Mouse (Mus musculus): ENCODE results near the gene Txndc5. TPM values are rescaled to one million over a fixed set of nuclear protein-coding genes. Genes with fewer than 3 reads are reported as not detected.

Gene Txndc5
- polyA plus RNA-seq, 1 experiment: 104 TPM

DNA sequence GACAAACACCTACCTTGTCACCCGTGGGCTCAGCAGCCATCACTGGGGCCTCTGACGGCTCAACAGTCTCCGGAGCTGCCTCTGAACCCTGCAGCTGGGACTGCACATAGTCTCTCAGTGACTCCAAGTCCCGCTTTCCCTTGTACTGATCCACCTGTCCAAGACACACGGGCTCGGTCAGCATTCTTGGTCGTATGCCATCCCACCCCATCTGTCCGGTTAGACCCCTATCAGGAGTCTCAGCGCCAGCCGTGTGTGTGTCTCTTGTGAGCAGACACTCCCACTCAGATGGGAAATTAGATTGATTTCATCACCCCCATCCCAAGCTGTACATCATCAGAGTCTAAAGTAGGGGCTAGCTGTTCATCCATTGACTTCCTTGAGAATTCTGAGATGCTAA is 21.7 kb downstream of the Txndc5 start:
- TF ChIP-seq GATA1 (IDR thresholded peaks at IDR 0.05; ENCODE audit: low read length): no peak

DNA sequence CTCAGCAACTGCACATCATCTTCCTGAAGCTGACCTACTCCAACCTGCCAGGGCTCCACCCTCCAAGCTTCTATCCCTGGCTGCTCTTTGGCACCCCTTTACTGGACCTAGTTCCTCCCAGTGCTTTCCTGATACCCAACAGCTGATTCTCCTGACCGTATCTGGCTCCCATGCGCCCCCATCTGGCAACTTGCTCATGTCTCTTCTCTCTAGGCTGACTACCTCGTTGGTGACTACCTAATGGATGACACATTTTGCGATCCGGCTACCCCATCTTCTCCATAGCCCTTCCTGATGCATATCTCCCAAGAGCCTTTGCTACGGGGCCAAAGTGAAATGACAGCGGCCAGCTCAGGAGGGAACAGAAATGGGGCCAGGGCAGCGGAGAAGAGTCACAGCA is 22.3 kb downstream of the Txndc5 start:
- TF ChIP-seq GATA1 (IDR thresholded peaks at IDR 0.05; ENCODE audit: low read length): no peak

DNA sequence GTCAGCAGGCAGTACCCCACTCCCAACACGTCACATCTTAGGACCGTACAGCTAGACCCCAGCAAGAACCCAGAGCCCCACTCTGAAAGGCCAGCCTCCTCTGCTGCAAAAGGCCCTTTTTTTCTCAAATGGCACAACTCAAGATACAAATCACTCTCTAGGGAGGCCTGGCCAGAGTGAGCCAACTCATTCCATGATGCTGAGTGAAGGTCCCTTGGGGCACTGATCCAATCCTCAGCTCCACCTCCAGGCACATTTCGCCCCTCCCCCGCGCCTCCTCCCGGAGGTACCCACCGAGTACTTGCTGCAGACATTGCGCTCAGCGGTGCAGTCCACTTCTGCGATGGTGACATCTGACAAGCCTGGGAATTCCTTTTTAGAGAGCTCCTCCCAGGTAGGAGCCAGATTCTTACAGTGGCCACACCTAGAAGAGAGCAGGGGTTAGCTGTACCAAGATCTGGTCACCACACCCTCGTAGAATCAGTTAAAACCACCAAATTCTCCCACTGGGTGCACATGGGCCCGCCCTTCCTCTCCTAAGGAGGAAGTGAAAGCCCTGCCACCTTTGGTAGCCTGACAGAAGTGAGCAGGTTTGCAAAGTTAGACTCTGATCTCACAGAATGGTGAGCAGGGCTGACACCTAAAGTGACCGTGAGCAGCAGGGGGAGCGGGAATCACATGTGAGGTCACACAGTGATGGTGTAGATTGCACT is 25.3 kb downstream of the Txndc5 start:
- TF ChIP-seq GATA1 (IDR thresholded peaks at IDR 0.05; ENCODE audit: low read length): no peak

DNA sequence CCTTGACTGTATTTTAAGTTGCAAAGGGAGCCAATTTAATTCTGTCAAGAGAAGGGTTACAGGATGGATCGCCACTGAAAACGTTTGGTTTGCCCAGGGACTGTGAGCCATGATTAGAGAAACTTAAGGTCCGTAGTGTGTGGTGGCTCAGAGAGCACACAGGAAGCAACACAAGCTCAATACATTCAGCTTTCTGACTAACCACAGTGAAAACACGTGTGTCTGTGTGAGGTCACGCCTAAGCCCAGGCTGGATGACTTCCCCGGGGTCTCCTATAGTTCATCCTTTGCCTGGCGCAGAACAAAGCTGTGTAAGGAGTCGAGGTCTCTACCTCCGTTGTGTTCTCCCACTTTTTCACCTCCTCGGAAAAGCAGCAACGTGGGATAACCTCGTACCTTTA is 27.3 kb downstream of the Txndc5 start:
- no peak for TF ChIP-seq GATA1 (IDR thresholded peaks at IDR 0.05; ENCODE audit: low read length)

DNA sequence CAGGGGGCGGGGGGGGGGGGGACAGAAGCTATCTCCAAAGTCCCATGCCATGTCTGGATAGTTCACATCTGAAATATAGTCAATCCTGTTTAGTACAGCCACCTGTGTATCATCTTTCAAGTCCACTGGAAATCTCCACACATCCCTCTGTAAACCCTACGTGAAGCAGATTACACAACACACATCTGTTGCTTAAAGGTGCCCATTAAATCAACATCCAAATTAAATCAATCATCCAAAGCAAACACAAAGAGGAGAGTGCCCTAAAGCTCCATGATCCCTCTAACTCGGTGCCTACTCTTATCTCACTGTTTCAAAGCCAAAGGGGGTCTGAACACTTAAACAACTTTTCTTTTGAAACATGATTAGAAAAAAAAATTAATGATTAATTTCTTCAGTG is 31.9 kb downstream of the Txndc5 start:
- TF ChIP-seq GATA1 (IDR thresholded peaks at IDR 0.05; ENCODE audit: low read length): no peak

DNA sequence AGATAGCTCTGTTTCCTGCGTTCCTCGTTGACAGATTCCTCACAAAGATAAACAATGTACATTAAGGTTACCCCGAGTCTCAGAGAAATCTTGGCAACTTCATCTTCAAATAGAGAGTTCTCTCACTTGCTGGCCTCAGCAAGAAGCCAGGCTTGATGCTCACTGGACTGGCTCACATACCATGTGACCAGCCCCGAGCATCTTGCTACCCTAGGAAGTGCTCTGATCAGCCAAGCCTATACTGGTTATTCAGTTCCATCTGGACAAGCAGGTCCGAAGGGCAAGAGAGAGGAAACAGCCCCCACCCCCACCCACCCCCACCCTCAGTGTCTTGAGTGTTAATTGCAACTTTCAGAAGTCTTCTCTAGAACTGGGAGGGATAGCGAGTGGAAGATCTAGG is 41.9 kb downstream of the Txndc5 start:
- no peak for TF ChIP-seq GATA1 (IDR thresholded peaks at IDR 0.05; ENCODE audit: low read length)

DNA sequence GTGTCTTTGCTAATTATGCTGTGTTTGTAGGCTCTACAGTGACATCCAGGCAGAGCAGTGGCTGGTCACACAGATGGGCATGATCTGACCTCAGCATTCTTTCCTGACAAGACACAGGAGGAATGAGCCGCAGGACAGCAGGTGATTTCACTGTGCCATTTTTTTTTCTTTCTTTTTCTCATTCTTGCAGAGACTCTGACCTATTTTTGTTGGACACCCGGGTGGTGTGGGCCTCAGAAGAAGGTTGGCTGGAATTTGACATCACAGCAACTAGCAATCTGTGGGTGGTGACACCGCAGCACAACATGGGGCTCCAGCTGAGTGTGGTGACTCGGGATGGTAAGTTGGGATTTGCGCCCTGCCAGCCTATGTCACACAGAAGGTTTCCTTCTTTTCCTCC is 43.9 kb downstream of the Txndc5 start:
- no peak for TF ChIP-seq GATA1 (IDR thresholded peaks at IDR 0.05; ENCODE audit: low read length)

DNA sequence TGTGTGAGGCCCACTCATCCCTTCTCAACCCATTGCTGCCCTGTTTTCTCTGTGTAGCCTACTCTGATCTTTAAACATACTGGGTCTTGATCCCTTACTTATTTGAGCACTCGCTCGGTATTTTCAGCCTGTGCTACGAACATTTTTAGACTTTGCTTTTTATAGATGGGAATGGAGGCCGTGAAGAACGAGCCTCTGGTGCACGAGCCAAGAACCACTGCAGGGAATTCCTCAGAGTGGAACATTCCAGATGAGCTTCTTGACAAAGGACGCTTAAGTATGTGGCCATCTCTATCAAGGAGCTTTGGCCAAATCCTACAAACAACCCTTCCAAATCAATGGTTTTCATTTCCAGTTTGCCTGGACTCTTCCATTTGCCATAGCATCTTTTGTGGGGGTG is 47.6 kb downstream of the Txndc5 start:
- TF ChIP-seq GATA1 (IDR thresholded peaks at IDR 0.05; ENCODE audit: low read length): no peak

DNA sequence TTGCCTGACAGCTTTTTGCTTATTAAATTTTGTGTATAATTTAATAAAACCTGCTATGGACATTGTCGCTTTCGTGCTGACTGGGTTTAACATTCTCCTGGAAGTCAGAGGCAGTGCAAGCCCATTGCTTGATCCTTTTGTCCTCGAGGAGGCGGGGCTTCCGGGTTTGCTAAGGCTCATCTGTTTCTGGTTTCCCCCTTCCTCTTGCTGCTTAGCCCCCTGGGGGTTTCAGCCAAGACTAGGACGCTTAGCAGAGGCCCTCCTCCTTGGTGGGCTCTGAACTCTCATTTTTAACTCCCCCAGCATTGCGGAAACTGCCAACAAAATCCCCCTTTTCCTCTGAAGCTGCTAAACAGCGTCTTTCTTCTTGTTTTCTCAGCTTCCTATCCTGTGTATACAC is 51.7 kb downstream of the Txndc5 start:
- no peak for TF ChIP-seq GATA1 (IDR thresholded peaks at IDR 0.05; ENCODE audit: low read length)

DNA sequence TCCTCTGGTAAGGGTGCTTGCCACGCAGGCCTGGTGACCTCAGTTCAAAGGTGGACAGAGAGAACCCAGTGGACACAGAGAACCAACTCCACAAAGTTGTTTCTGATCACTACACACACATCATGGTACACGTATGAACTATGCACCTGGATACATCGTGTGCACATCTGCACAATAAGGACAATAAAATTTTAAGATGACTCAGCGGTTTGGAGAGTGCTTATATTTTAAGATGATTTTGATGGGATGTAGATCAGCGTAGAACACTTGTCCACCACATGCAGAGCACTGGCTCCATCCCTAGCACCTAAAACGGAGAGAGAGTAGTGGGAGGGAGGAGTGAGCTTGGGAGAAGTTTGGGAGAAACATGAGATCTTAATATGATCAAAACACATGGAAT is 55.1 kb downstream of the Txndc5 start:
- TF ChIP-seq GATA1 (IDR thresholded peaks at IDR 0.05; ENCODE audit: low read length): no peak

DNA sequence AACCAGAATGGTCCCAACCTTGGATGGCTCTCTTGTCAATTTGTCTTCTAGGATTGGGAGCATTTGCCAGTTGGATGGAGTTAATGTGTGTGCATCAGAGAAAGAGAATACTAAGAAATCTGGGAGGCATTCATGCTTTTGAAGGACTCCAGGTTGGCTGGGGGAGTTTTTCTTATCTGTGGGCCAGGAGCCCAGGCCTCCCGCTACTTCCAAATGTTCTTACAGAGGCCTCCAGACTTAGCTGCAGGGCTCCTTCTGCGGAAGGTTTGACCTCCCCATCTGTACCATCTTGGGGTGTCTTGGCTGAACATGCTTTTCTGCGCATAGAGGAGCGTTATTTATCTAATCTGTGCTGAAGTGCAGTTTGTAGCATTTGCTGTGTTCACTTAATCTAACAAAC is 56.0 kb downstream of the Txndc5 start:
- TF ChIP-seq GATA1 (IDR thresholded peaks at IDR 0.05; ENCODE audit: low read length): no peak

DNA sequence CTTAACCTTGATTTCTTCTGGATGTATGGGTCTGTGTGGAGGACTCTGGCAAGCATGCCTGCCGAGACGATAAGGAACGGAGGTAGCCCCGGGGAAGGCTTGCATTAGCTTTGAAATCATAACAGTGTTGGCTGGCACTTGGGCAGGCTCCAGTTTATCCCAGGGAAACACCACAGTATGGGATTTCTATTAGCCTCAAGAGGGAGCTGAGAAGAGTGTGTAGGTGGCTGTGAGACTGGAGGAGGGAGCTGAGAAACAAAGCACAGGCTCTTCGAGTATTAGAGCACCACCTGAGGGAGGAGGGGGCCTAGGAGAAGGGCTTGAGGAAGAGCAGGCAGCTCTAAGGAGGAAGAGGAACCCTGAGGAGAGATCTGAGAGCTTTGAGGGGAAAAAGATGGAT is 57.7 kb downstream of the Txndc5 start:
- TF ChIP-seq GATA1 (IDR thresholded peaks at IDR 0.05; ENCODE audit: low read length): no peak

DNA sequence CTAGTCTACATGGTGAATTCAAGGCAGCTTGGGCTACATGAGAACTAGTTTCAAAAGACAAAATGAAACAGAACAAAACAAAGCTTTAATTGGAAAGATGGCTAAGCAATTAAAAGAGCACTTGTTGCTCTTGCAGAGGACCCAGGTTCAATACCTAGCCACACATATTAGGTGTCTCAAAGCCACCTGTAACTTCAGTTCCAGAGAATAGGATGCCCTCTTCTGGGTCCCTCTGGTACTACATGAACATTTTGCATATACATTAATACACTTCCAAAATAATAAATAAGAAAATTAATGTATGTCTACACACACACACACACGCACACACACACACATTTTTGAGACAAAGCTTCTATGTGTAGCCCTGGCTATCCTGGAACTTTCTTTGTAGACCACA is 65.2 kb downstream of the Txndc5 start:
- TF ChIP-seq GATA1 (IDR thresholded peaks at IDR 0.05; ENCODE audit: low read length): no peak

DNA sequence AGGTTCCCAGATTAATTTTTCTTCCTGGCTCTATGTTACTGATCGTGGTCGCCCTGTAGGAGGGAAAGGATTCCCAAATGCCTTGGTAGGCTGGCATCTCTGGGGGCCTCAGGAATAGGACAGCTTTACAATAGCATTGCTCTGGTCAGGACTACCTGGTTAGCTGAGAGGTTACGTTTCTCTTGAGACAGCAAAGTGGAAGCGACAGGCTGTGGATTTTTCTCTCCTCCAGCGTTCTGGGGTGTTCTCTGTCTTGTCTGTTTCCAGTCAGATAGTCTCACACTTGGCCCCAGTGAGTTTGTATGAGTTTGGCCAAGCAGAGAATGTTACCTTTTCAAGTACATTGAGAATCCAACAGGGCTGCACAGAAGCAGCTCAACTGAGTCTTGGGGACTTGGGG is 77.2 kb downstream of the Txndc5 start:
- TF ChIP-seq GATA1 (IDR thresholded peaks at IDR 0.05; ENCODE audit: low read length): no peak

Other genes with a start within 250 kb of the Txndc5 start
- not detected in 2 replicates for gene Bmp6, start 183.7 kb downstream of the Txndc5 start, polyA plus RNA-seq (2012)
- gene Bloc1s5, start 106.3 kb upstream of the Txndc5 start, polyA plus RNA-seq (2012): 14.8 and 24.2 TPM in 2 replicates
- 47.8 and 62.0 TPM in 2 replicates for gene Eef1e1, start 130.2 kb upstream of the Txndc5 start, polyA plus RNA-seq (2012)

Data from G1E-ER4 (cell line).